Mouse (Mus musculus) cerebellum, postnatal 36 days (tissue): Measurements from ENCODE around the gene Vps8.

Experiments used
- DNase-seq, 2 experiments: peaks; one replicate each; pipeline ENCODE4 v3.0.0; 2021 to 2022; ENCODE audit warnings: mixed read lengths in 2 of 2

Gene Vps8

DNA sequence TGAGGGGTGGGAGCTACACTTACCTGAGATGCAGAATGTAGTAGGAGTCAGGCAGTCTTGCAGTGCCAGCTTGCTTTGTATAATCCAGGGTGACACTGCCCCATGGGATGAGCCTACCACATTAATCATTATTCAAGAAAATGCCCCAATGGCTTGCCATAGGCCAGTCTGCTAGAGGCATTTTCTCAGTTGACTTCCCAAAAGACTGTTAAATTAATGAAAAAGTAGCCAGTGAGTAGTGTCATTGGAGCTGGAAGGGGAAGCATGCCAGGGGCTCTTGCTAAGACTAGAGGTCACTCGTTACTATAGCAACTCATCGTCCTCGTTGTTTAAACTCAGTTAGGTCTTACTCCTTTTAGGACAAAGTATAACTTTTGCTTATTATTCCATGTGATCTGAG lies 130.6 kb downstream of the Vps8 start:
- DNase-seq: no peak

DNA sequence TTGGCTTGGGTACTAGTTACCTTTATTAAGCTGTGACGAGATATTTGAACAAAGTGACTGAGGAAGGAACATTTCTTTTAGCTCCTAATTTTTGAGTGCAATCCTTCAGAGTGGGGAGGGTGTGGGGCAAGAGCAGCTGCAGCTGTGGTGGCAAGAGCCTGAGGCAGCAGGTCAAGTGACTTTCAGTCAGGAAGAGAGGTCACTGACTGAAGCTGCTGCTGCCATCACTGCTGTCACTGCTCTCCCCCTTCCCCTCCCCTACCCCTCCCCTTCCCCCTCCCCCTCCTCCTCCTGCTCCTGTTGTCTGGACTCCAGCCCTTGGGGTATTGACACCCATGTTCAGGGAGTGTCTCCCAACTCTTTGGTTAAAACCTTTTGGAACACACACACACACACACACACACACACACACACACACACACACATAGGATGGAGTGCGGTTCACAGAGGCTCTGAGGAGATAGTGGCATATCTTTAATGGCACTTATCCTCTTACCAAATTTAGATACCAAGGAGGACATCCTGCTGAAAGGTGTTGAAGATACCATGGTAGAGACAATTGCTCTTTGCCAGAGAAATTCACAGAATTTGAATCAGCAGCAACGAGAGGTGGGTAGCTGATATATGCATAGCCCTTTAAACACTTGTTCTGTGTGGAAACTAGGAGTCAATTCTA lies 139.8 kb downstream of the Vps8 start:
- DNase-seq: no peak

DNA sequence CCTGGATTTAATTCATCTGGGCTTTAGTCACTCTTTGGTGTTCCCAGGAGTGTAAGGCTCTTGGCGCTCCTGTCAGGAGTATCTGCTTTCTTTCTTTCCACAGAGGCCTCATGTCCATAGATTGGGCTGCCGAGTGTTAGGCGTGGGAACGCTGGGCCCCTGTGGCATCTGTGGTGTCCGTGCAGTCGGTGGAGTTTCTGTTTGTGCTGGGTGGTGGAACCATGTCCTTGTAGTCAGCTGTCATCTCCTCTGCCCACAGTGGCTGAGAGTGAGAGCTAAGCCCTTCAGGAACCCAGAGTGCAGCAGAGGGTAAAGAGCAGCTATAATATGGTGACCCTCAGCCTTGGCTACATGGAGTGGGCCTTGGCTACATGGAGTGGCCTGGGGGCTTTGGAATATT lies 140.4 kb downstream of the Vps8 start:
- DNase-seq: no peak

DNA sequence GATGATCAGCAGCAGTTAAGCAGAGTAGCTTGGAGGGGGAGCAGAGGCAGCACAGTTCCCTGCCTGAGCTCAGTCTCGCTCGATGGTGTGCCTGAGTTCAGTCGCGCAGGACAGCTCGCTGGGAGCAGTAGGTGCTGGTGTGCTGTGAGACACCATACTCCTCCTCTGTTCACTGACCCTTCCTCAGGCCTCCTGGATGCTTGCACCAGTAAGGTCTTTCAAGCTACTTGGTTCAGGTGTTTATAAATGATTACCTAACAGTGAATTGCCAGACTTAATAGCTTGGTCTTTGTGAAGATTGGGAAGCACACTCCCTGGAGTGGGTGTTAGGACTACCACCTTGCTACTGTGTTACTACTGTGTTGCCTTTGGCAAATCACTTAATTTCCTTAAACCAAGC lies 144.2 kb downstream of the Vps8 start:
- DNase-seq: no peak

DNA sequence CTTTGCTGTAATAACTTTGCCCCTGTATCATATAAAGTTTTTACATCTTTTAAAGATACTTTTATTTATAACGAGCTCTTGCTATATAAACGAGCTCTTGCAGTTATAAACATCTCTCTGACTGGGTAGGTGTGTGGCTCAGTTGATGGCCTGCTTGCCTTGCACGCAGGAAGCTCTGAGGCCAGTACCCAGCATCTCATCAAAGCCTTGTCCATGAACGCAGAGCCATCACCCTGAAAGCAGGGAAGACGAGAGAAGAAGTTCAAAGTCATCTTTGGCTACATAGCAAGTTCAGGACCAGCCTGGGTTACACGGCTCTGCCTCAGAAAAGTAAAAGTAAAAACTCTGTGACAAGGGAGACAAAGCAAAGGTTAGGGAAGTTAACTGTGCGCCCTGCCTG lies 147.0 kb downstream of the Vps8 start:
- DNase-seq: no peak

DNA sequence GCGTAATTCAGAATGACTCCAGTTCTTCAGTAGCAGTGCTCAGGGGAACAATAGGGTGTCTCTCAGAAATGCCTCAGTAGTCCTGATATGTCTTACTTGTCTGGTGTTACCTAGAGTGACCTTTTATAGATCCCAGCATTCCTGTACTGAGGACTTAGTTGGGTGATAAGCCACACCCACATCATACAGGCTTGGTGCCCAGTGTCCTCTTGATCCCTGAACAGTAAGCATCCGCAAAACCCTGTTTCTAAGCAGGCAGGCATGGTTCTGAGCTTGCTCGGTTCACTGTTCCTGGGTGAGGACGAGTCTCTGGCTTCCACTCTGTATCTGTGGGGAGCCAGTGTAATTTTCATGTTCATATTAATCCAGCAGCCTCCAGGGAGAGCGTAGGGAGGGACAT lies 147.9 kb downstream of the Vps8 start:
- DNase-seq: no peak

DNA sequence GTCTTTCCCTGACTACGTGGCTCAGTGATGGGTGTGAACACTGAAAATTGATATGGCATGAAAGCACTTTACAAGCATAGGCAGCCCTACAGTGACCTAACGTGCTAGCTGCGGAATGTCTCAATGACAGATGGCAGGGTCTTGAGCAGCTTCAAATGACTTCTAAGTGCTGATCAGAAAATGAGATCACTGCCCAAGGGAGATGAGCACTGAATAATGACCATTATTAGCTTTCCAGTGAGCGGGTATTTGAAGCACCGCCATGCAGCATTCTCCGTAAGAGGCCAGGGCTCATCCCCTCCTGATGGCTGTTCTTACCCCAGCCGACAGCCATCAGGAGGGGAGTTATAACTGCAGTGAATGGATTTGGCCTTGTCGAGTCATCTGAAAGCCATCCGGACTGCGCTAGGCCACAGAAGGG lies 153.1 kb downstream of the Vps8 start:
- DNase-seq: no peak

DNA sequence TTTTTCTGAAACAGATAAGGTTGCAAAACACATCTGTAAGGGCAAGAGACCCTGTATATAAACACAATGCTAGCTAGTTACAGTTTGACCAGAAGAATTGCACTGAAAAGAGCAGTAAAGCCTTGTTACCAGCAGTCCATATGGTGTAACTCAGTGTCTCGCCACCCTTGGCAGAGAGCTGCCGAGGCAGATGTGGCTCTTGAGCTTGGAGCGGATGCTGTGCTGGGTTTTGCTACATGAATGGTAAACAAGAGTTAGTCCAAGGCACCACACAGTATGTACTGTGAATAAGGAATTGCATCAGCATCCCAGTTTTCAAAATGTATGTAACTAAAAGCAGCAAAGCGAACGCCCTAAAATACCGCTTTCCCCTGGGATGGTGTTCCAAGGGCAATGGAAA lies 166.2 kb downstream of the Vps8 start:
- DNase-seq: no peak

DNA sequence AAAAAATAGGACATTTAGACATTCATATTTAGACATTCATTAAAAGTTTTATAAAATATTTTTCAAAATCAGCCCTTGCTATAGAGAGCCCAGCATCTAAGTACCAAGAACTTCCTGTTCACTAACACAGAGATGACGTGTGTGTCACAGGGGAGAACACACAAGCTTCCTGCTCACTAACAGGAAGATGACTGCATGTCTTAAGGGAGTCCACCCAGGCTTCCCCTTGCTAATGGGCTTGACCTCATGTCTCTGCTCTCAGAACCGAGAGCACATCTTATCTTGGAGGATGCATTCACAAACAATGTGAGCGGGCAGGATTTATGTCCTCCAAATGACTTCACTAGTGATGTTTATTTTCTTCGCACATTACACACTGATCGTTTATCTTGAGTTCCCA lies 167.9 kb downstream of the Vps8 start:
- DNase-seq: no peak

DNA sequence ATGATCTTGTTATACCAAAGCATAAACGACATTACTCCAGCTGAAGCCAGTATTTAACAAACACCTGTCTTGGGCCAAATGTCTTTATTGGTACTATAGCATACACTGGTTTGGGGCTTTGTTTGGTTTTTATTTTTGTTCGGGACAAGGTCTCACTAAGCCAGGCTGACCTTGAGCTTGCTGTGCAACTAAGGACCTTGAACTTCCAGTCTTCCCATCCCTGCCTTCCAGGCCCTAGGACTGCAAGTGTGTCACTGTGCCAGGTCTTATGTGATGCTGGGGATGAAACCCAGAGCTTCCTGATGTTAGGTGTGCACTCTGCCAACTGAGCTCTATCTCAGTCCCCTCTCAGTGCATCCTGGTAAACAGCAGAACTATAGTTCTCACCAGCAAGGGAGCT lies 168.6 kb downstream of the Vps8 start:
- no peak for DNase-seq

DNA sequence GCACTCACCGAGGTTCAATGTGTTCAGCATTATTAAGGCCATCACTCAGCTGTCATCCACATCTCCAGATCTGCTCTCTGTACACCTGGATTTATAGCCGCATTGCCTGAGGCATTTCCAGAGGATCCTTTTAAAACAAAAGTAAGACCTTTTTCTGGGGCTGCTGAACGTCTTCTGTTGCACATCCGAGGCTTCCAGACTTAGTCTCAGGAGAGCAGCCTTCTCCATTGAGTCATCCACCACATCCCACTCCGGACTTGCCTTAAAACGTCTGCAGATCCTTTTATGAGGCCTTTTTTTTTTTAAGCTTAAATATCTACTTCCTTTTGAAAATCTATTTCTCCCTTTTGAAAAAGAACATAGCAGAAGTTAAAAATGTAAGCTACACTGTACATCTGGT lies 172.6 kb downstream of the Vps8 start:
- DNase-seq: no peak

DNA sequence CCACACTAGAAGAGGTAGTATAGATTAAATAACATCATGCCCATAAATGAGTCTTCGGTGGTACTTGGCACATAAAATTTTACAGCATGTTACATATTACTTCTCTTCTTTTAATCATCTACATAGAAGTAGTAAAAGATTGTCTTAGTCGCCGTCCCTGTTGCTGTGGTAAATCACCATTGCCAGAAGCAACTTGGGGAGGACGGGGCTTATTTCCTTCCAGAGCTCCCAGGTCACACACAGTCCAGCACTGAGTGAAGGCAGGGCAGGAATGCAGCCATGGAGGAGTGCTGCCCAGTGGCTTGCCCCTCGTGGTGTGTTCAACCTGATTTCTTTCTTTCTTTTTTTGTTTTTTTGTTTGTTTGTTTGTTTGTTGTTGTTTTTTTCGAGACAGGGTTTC lies 181.4 kb downstream of the Vps8 start:
- DNase-seq: no peak

DNA sequence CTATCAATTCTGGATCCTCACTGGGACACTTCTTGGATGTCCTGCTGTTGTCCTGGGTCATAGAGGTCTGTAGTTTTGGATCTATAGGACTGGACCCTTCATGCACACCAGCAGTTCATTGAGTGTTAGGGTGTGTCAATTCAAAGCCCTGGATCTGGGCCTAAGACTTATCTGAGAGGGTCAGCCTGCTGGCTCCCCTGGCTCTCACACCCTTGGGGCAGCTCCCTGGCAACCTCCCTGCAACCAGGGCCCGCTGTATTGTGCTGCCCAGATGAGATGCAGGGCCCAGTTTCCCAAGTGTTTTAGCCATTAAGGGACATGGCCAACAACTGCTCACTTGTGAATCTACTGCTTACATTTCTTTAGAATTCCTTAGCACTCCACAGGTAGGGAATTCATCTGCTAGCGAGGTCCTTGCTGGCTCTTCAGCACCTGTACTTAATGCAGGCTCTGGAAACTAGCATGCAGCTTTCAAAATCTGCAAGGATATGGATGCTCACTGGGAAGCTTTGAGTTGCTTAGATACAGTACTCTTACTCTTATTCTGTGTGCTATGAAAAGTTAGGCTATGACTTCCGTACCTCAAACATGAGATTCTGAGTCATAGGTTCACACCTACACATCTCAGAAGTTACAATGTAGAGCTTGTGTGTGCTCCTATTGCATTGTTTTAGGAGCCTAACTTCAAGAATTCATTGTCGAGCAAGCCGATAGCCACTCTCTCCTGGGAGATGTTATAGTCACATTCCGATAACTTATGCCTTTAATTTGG lies 183.5 kb downstream of the Vps8 start:
- DNase-seq: no peak

DNA sequence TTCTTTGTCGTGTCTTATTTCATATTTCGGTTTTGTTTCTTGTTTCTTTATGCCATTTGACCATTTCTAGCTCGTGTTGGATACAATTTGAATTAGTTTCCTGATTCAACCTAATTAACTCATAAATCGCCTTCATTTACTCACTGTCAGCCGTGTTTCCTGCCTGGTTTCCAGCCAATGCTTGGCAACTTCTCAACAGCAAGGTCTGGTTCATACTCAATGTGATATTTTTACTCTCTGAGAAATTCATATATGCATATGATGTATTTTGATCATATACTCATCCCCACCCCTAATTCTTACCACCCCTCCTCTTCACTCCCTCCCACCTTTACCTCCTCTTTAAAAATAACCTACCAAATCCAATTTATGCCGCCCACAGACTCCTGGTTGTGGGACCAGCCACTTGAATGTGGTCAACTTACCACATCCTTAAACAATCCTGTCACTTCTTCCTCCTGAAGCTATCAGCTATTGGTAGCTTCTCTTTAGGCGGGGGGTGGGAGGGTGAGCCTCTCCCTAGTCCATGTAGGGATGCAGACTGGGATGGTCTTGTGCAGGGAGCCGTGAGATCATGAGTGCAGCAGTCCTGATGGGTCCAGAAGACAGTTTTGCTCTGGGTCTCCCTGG lies 184.2 kb downstream of the Vps8 start:
- DNase-seq: no peak

DNA sequence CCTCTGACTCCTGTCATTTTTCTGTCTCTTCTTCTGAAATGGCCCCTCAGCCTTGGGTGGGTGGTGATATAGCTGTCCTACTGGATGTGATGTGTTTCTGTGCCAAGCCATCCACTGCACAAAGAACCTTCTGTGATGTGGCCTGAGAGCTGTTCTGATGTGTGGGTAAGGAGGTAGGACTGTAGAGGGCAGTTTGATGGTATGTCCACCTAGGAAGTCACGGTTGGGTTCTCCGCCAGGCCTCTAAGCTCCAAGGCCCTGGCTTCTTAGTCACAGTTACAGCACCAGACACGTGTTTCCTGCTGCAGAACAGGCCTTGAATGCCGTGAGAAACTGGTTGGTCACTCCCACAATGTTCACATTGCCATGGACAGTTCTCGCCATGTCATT lies 184.7 kb downstream of the Vps8 start:
- no peak for DNase-seq

DNA sequence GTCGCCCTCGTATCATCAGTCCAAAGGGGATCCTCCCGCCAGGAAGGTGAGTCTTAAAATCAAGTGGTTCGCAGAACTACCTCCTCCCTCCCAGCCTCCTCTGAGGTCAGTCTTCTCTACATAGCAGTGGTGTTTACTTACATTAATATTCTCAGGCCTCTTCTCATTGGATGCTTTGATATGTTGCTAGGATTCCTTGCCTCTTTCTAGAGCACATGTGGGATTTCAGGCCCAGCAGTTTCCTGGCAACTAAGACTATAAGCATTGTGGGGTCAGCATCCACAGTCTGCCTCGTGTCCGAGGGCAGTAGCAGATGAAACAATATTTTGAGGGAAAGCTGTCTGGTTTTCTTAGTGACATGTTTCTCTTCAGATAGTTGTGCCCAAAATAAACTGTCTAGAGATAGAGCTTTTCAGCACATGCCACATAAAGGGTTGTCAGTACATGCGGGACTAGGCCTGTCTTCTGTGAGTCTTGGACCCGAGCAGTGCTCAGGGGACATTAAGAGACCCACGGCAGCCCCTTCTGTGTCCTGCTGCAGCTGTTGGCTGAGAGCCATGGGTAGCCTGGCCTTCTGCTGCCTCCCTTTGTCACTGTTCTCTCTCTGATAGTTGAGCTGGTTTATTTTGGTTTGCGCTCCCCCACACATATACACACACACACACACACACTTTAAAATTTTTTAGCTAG lies 185.4 kb downstream of the Vps8 start:
- DNase-seq: no peak

DNA sequence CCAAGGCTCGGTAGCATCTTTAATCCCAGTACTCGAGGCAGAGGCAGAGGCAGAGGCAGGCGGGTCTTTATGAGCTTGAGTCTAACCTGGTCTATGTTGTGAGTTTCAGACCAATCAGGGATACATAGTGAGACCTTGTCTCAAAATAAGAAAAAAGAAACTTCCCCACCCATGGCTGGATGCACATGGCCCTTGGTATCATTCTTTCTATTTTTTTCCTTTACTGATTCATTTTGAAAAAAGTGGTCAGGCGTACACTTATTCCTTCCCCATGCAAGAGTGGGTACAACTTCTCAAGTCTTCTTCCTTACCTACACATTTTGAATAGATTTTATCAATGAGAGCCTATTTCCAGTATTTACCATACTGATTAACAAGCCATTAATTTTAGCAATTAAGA lies 187.6 kb downstream of the Vps8 start:
- no peak for DNase-seq

DNA sequence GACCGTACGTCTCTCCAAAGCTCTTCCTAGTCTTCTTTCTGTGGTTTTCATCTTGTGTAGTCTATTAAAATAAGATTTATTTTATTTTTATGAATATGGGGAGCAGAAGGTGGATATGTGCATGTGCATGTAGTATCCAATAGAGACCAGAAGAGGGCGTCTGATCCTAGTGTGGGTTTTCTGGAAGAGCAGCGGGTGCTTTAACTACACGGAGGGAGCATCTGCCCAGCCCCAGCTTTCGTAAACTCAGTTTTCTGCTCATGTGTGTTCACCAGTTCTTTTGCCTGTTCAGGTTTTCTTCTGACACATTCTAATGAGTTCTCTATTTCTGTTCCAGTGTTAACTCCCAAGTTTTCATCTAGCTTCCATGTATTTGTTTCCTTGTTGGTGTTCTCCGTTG lies 192.9 kb downstream of the Vps8 start:
- peak in 1 of 2 experiments; percentile 29 for DNase-seq

DNA sequence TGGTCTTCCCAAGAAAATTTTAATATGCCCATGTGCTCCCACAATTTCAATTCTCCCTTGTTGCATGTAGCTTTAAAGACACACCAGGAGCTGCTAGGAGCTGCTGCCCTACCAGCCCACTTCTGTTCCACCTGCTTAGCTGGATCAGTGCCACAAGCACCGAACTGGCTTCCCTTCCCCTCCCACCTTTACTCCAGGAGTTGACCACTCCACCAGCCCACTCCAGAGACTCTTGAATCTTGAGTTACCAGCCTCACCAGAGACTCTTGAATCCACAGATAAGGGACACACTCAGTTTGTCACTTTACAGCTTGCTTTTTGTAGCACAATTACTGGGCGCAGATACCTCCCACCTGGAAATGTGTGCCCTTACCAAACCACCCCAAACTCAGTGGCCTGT lies 197.7 kb downstream of the Vps8 start:
- no peak for DNase-seq

DNA sequence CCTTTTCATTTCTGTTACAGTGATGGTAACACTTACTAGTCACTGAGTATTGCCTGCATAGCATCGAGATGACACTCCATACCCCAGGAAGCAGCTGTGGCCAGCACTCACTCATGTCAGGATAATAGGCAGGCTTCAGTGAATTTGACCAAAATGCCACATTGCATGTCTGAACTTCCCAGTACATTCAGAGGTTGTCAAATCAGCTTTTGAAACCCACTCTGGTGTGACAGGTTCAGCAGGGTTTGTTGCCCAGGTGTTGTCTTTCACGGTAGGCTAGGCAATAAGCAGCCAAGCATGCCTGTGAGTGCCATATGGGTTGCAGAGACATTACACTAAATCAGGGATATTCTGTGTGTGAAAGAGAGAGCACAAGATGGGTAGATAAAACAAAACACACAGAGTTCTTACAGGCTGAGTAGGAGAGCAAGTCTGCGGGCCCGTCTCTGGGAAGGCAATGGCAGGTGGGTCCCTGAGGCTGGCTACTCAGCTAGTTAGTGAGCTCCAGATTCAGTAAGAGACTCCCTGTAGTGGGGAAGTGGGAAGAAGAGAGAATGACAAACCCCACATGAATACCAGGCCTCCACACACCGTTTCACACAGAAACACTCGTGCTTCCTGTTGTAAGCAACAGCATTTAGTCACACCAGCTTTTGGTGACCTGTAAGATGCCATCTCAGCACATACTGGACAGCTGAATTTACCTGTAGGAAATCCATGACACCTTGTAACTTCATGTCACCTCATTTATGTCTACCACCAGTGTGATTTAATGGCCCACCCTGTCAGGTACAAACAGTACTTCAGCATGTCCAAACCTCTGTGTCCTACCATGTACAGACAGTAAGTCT lies 203.1 kb downstream of the Vps8 start:
- peak in 1 of 2 experiments; percentile 34 for DNase-seq

DNA sequence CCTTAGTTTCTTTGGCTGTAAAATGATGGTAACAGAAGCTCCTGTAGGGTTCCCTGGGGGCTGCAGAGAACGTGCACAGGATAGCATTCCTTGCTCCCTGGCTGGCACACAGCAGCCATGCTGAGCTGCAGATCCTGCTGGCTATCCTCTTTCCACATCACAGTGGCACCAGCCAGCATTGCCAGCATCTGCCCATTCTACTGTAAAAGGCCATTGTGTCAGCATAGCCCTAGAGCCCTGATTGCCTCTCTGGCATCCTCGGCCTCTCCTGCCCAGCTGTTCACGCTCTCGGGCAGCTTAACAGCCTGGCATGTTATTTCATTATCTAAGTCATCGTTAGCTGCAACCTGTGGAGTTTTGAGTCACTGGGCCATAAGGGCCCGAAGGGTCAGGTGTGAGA lies 204.3 kb downstream of the Vps8 start:
- DNase-seq: no peak

DNA sequence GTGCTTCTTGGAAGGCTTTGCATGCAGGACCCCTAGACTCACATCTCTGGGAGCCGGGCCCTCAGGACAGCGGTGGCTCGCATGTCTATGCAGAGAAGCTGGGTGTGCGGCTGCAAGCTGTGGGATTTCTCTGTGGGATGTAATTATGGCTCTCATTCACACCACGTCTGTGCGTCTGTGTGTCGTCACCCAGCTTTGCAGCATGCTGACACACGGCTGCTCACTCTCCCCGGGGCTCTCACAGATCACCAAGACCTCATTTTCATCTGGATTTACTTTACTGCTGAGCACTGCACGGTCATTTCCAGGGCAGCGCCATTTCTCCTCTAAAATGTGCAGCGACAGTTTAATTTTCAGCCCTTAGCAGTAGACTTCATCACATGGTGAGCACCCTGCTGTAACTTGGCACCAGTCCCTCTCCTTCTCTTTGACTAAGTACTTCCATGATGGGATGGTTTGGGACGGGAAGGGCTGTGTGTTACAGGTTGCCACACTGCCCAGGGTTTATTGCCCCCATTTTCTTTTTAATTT lies 205.2 kb downstream of the Vps8 start:
- peak; percentile 39 to 43 for DNase-seq
